Mouse (Mus musculus) brain, embryonic 18.5 days (tissue): ENCODE results near the gene Ermp1.

Experiments
- DNase-seq: peaks from one replicate; pipeline ENCODE4 v3.0.0-alpha.2; 2012; ENCODE audit warnings: low read depth, low spot score

Ermp1 gene

DNA sequence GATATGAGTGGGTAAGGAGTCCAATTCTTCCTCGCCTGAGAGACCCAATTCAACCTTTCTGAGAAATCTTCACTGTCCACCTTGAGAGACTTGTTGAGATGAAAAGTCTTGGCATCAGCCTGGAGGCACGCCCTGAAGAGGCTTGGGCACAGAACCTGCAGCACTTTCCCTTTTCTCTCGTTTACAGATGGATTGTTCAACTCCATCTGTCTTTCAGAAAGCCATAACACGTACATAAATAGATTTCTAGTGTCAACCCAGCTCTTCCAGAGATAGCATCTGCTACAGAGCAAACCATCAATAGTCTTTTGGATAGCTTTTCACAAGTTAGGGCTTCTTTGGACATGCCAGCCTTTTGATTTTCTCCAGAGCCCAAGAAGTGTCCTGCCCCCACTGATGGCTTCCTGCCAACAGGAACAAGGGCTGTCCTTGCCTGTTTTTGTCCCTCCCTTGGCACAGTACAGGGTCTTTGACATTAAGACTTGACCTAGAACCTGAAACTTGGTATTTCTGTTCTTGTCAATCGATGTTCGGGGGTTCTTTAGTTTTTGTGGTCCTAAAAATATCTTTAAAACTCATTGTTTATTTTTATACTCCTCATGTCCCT, 13.9 kb upstream of the Ermp1 start:
- no peak for DNase-seq

DNA sequence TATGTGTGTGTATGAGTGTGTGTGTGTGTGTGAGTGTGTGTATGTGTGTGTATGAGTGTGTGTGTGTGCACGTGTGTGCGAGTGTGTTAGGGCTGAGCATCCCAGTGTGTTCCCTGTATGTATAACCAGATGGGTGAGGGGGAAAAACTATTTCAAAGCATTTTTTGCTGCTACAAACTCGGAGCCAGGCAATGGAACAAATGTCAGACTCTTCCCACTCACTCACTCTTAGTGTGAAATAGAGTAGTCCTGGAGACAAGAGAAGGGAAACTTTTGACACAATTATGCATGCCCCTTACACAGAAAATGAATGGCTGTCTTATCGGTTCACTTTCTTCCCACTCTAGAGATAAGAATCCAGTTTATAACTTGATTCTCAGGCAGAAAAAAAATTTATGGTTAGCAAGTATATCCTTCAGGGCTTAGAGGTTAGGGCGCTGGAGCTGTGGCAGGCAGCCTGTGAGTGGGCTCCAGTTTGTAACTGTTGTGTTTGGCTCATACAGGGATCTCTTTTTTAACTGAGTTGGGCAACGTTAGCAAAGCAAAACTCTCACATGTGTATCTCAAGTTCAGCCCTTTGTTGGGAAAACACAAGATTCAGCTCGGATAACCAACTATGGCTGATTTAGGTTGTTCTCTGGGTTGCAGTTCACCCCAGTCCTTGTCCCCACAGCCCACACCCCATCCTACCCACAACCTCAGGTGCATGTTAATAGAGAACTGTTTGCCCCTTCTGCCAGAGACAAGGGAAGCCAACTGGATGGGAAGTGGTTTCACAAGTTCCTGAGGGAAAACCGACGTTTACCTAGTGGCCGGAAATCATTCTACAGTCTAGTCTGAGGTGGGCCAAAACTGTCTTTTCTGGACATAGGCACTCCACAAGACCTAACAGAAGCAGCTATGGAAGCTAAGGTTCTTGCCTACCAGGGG, 12.9 kb upstream of the Ermp1 start:
- no peak for DNase-seq

DNA sequence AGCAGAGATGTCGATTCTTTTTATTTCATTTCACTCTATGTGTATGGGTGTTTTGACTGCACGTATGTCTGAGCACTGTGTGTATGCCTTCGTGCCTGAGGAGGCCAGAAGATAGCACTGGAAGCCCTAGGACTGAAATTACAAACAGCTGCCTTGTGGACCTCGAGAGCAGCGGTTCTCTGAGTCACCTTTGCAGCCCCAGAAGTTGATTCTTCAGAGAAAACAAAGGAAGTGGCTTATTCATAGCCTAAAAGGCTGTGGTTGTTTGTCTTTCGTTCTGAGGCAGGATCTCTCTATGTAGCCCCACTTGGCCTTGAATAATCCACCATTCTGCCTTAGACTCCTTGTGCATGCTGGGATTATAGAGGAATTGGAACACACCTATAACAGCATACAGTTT, 11.5 kb upstream of the Ermp1 start:
- no peak for DNase-seq

DNA sequence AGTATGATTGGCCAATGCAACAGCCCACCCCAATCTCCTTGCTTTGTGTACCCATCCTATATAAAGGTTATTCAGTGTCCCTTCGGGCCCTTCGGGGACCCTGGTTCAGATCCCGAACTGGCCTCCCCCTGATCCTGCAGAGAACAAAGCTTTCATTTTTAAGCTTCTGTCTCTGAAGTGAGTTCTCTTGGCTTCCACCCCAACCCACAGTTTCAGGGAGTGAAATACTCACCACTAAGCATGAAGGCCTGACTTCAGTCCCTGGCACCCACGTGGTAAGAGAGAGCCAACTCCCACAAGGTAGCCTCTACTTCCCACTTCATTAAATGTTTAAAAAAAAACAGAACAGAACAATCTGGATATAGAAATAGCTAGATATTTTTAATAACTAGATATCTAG, 10.6 kb upstream of the Ermp1 start:
- no peak for DNase-seq

DNA sequence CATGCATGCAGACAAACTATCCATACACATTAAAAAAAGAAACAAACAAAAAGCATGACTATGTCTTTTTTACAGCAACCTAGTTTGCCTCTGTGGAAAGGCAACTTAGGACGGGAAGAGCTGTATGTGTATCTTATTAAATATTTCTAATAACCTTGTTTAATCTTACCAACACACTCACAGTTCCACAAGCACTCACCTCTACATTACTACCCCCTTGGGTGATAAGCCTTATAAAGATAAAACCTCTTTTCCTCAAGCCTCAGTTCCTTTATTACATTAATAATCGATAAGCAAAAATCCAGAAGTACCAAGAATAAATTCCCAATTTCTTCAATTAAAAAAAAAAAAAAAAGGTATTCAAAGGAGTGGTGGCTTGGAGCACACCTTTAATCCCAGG, 9.3 kb upstream of the Ermp1 start:
- no peak for DNase-seq

DNA sequence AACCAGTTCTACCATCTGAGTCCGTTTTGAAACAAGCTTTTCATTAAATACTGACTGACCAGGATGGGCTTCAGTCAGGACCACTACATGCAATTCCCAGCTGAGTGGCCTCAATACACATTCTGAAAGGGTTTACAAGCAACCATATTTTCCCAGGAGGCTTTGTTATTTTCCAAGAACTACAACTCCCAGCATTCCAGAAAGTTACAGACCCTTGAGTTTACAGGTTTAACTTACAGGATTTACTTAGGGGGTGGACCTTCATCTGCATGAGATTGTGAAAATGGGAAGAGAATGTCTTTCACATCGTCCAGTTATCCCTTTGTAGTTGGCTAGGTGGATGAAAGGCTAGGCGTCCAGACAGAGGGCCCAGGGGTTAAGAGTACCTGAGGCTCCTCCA, 8.8 kb upstream of the Ermp1 start:
- DNase-seq, result no peak

DNA sequence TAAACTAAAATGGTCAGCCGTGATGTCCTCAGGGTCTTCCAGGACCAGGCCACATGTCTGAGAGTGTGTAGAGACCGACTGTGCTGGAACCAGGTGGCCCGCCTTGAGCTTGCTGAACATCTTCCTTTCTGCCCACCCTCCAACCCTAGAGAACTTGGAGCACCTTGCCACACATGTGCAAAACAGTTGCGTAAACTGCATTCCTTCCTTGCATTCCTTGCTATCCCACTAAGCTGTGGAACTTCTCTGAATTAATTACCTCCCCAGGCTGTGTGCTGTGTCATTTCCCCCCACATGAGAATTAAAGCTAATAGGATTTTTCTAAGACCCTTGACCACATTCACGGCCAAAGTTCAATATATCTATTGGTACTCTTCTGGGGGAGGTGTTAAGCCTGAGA, 8.4 kb upstream of the Ermp1 start:
- DNase-seq, result no peak

DNA sequence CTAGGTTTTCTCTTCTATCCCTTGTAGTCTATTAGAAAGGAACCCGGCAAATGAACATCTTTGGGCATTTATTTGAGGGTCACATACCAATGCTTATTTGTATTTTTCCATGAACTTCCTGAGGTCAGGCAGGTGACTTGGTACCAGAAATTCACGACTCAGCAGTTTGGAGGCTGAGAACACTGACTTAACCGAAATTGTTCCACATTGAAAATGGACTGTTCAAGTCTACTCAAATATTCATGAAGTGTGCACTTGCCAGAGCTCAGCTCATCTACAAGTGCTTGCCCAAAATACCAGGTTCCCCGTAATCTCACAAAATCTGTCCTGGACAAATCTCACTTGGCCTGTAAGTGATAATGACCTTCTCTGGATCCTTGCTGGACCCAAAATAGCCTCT, 7.8 kb upstream of the Ermp1 start:
- DNase-seq, result no peak

DNA sequence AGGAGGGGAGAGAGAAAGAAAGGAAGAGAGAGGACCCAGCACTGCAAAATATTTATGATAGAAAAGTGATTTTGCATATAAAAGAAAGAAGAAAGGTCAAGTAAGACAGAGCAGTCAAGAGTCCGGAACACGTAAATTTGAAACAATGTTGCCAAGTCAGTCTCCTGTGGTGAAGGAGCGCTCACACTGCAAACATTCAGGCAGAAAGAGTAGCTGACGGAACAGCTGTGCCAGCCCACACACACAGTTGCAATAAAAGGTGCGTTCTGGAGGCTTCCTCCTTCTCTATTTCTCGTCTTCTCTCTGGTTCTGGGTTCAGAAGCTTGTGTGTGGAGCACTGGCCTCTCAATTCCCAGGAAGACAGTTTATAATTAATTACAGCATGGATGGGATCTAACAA, 6.9 kb upstream of the Ermp1 start:
- no peak for DNase-seq

DNA sequence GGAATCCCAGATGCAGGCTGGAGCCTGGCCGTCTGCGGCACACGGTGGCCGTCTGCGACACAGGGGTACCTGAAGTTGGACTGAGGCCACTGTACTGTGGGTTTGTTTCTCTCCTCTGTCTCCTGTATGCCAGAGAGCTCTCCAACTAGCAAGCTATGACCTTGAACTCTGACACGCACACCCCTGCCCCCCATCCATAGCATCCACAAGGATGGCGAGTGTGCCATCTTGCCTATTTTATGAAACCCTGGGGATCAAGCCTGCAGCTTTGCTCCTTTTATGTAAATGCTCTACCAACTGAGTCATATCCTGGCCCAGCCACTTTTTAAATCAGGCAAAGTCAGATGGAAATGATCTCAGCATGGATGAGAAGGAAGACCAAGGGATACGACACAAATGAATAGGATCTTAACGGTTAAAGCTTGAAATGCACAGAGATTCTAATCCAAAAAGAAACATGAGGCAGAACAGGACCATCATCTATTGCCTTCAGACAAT, 5.6 kb upstream of the Ermp1 start:
- DNase-seq, result no peak

DNA sequence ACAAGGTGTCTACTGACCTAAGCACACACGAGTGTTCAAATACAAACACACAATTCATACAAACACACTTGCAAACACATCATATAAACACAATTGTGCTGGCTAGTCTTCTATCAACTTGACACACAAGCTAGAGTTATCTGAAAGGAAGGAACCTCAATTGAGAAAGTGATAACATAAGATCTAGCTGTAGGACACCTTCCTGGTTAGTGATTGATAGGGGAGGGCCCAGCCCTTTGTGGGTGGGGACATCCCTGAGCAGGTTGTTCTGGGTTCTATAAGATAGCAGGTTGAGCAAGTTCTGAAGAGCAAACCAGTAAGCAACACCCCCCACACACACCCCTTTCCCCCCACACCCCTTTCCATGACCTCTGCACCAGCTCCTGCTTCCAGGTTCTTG, 1.5 kb upstream of the Ermp1 start:
- DNase-seq, result no peak

DNA sequence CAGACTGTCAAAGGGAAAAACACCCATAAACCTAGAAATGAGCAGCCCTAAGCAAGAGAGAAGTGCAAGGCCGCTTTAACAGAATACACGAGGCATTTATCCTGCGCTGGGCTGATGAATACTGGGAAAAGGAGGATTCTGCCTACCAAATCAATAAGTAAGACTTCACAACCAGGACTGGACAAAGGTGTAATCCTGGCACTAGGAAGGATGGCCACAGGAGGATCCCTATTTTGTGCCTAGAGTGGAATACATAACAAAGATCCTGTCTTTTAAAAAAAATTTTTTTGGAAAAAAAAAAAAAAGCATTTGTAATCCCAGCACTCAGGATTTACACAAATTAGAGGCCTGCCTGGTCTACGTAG, 317 bp upstream of the Ermp1 start:
- DNase-seq, result no peak

DNA sequence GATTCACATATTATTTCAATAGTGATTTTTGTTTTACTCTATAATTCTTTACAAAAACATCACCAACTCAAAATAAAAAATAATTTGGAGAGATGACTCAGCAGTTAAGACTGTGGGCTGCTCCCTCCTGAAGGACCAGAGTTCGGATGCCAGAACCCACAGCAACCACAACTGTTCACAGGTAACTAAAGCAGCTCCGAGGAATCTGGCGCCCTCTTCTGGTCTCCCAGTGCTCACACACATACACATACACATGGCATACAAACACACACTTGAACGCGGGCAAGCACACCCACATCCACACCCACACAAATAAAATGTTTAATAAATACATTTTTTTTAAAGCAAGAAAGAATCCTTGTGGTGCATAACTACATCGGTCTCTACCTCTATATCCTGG, 3.5 kb downstream of the Ermp1 start:
- DNase-seq, result no peak

DNA sequence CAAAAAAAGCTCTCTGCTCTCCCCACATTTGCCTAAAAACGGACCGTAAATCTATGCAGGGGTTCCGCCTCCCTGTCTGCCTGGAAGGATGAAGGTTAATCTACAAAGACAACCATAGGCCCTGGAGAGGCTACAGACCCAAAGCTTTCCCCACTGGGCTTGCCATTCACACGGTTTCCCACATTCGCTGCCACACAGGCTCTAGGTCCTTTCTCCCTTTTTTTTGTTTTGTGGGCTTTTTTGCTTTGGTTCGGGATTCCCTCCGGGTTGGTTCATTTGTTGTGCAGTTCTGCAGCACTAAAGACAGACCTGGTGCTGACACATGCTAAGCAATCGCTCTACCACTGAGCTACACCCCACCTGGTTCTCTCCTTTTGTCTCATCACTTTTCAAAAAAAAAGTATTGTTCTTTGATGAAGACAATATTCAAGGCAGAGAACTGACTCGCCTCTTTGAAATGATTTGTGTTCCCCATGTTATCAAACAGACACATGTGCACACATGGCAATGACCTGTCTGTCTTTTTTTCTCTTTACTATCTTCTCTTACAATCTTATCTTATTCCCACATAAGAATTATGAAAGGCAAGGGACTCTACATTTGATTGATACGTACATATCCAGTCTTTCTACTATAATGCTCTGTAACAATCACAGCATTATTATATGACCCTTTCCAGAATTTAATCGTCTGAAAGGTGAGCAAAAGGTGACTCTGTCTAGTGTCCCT, 4.9 kb downstream of the Ermp1 start:
- DNase-seq, result no peak

DNA sequence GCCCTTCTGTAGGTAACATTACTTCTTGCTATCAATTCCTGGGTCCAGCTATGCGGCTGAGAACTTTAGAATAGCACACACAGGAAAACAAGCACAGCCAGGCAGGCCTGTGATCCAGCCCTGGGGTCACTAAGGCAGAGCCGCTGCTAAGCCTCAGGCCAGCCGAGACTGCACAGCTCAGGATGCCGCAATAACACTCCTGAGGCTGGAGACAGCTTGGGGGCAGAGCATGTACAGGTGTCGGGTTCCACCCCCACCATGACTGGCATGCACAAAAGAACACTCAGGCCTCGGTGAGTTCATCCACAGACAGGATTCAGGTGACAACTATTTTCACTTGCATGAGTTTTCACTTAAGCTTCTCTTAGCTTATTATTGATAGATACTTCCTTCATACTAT, 6.0 kb downstream of the Ermp1 start:
- DNase-seq, result no peak

DNA sequence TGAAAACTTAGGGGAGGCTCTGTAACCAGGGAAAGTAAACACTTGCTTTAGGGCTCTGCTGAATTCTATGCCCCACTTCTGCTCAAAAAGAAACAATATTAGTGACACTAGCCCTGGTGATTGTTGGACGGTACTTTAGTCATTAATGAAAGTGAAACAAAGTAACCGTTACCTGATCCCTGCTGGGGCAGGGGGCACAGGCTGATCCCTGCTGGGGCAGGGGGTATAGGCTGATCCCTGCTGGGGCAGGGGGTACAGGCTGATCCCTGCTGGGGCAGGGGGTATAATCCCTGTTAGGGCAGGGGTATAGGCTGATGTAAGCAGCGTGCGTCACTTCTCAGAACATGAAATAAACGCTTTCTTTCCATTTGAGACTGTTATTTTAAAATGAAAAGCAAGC, 6.7 kb downstream of the Ermp1 start:
- DNase-seq, result no peak

DNA sequence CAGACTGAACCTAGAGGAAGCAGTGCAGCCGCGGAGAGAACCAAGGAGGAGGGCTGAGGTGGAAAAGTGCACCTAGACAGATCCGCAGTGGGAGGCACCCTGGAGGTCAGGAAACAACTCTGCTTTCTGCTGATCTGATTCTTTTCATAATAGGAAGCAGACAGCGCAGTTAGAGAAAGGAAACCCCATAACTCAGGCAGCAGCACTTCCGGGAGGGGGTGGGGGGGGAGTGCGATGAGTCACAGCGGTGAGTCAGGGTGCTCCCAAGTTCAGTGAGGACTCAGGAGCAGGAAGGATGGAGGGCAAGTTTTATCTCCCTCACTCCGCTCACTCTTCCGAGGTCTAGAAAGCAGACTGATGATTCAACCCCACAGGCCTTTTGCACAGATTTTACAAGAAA, 7.2 kb downstream of the Ermp1 start:
- no peak for DNase-seq

DNA sequence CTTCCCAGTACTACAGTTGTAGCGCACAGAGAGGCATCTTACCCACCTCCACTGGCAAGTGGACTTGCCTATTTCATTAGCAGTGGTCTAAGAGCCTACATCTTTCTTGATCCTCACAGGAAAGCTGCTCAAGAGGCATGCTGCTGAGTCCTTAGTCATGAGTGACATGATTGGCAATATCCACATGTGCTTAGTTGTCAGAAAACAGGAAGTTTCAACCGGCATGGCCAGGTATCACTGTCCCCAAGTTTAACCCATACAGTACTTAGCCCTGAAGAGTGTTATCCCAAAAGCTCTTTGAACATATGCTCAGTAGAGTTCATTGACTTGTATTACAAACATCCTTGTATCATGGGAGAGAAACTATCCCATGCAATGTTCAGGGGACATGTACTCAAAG, 36.1 kb downstream of the Ermp1 start:
- no peak for DNase-seq

DNA sequence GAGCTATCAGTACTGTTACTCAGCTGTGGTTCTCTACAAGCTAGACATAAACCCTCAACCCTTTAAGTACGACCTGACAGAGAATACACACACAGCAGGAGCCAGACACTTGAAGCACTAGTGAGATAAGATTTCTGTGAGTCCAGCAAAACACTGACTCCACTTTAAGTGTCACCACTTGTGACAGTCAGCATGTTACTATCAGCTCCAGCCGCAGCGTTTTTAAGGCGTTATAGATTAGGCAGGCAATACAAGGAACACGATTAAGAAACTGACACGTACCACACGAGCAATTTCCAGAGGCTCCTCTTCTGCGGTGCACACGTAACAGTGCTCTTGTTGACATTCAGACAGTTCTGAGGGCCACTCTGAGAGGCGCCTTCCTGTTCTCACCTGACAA, 37.3 kb downstream of the Ermp1 start:
- no peak for DNase-seq

DNA sequence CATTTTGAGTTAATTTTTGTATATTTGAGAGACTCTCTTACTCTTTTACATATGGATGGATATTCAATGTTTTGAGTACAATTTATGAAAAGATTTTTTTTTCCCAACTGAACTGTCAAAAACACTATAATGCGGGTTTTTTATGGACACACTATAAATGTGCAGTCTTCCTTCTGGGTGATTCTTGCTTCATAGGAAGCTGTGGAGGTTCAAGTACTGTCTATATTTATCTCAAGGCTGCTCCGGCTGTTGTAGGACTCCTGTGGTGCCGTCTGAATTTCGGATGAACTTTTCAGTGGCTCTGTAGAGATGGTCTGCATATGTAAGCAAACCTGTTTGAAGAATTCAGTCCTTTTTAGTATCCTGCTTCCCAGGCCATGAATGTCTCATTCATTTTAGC, 40.0 kb downstream of the Ermp1 start:
- DNase-seq, result no peak

DNA sequence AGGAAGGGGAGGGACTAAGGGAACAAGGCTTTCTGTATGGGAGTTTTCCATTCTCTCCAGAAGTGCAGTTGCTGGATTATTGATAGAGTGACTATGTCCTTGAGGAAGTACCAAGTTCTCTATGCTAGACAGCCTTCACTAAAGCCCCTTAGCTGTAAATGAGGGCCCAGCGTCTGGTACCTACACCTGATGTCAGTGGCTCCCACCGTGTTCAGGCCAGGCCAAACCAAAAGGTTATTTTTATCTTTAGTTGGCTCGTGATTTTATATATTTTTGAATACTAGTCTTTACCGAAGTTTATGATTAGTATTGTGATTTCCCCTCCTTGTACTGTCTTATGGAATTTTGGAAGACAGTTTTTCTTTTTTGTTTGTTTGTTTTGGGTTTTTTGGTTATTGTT, 40.7 kb downstream of the Ermp1 start:
- no peak for DNase-seq

DNA sequence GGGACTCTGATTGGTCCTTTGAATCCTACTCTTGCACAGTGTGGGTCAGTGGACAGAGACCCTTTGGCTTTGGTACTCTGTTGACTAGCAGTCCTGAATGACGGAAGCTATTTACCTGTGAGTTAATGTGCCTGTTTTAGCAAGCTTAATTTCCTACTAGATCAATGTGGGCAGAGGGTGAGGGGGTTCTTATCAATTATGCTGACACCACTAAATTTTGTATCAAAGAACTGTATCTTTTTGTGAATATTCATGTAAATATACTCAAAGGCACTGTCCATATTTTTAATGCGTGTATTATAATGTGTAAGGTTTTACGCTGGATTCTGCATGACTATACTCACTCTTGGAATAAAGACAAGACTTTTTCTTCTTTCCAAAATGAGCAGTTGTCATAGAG, 43.6 kb downstream of the Ermp1 start:
- DNase-seq, result no peak
